Mouse (Mus musculus) thymus, postnatal 25 days (tissue): ENCODE data around the gene Serpinh1.

Source experiments
- DNase-seq: peaks from one replicate; pipeline ENCODE4 v3.0.0; 2022

The Serpinh1 gene

DNA sequence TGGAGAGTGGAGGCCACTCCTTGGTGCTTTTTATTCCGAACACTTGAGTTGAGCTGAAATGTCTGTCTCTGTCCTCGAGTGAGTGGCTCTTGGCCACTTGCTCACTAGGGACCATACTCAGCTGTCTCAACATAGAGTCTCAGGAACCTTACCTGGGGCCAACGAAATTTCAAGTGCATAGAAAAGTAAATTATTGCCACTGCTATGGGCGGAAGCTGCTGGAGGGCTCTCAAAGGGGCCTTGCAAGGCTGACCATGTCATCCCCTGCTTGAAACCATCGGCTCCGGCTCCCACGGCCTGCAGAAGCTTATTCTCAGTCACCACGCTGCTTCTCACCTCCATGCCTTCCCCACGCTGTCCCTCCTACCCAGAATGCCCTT lies 29.7 kb downstream of the Serpinh1 start:
- DNase-seq: no peak

DNA sequence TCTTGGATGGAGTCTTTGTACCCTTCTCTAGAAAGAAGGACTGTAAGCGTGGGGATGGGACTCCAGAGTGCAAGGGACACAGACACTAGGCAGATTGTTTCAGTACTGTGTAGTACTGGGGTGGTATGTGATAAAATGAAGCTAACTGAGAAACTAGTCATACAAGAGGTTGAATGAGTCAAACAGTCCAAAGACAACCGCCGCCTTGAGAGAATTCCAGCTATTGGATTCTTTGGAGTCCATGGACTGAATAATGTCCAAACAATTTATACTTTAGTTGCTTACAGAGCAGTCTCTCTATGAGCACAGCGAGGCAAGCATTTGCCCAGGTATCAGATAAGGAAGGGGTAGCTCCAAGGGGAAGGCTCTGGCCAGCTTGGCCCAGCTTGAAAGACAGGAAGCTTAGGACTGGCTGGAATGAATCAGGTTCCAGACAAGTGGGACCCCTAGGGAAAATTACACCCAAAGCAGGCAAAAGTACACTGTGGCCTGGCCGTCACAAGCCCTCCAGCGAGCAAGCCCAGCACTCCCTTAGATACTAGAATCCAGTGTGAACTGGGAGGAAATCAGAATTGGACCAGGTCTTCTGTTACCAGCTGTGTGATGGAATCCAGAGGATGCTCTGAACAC lies 30.2 kb downstream of the Serpinh1 start:
- DNase-seq: no peak

DNA sequence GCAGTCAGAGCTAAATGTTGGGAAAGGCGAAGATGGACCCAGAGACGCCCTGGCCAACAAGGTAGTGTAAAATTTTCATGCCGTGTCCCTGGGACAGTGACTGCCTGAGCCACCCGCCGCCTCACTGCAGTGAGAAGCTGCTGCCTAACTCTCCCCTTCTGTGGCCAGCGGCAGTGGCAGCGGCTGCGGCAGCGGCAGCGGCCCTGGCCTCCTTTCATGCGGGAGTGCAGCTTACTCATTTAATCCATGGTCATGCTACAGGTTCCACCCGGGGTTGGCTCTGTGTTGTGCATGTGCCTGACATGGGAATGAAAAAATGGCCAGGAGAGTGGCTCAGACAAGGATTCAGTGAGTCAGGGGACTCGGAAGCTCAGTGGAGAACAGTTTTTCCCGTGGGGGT lies 32.5 kb downstream of the Serpinh1 start:
- DNase-seq: no peak

DNA sequence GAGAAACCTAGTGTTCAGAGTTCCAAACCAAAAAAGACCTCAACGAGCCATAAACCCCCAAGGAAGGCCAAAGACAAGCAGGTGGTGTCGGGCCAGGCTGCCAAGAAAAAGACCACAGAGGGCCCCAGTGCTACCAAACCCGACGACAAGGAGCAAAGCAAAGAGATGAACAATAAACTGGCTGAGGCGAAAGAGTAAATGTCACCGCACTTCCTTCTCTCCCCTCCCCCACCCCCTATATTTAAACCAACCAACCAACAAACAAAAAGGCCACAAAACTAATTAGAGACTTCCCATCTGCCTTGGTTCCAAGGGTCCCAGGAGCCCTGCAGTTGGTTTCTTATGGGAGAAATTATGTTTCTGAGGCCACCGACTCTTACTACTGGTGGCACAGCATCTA lies 35.6 kb downstream of the Serpinh1 start:
- DNase-seq: no peak

DNA sequence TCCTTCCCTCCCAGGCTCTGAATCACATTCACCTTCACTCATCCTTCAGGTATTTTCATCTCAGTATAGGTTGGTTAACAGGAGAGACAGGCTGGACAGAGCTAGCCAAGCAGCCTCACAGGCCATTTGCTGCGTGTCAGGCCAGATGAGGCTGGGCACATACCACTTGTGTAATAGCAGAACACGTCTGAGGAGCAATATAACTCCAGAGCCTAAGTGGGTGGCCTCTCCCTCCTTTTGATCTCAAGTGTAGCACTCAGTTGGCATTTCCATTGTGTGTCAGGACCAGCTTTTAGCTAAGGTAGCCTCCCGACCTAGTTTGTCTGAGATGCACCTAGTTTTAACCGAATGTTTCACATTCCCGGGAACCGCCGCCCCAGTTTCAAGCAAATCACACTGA lies 36.8 kb downstream of the Serpinh1 start:
- DNase-seq: no peak

DNA sequence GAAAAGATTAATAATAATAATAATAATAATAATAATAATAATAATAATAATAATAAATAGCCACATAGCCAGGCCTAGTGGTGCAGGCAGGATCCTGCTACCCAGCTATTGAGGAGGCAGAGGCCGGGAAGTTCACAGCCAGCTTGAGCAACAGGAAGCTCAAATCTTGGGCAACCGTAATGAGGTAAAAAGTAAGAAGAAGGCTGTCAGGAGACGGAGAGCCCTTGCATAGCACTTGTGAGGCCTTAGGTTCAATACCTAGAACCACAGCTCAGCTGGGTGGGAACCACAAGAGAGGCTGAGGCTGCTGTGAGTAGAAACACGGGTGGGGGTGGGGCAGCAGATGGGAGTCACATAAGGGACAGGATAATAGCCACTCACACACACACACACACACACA lies 38.5 kb downstream of the Serpinh1 start:
- no peak for DNase-seq

DNA sequence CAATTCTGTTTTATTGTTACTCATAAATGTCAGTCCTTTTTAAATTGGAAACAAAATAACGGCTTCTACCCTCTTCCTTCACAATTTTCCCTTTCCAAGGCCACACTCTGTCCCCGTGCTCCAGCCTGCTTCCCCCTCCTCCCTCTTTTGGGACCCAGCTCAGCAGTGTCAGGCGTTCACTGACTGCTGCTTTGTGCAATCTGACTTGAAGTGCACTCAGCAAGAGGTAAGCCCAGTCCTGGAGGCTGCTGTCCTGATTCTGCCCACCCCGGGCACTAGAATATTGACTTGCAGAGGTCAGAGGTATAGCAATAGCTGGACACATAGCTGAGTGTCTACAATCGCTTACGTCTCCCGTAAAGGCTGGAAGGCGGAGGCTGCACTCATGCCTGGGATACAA lies 39.8 kb downstream of the Serpinh1 start:
- no peak for DNase-seq

DNA sequence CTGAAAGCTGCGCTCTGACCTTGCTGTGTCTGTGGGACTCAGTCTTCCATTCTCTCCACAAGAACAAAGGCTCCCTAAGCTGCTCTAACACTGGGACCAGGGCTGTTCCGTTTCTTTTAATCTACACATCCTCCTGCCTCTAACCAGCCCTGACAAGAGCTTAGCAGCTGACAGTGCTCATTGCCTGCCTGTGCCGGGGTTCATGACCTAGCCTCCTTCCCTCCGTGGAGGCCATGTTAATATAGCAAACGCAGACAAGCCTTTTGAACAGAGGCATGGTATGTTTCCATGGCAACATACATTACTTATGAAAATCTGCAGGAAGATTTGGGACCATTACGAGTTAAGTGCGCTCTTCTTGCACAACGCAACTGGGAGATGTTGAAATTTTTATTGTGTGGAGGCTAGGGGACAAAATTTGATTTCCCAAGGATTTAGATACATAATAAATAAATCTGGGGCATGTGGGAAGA lies 40.3 kb downstream of the Serpinh1 start:
- no peak for DNase-seq

DNA sequence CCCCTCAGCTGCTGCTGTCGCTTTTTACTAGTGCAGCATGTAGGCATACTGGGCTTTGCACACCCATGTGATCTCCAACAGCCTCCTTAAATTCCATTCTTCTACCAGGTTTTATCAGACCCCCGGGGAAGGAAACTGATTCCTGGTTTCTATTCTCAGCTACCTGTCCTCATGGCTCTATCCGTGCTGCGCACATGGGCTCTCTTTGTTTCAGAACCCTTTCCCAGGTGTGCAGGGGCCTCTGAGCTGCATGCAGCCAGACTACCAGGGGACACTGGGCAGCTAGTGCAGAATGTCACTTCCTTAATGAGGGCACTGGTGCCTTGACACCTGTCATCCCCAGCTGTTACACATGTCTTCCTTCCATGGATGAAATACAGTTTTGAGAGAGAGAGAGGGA lies 41.0 kb downstream of the Serpinh1 start:
- no peak for DNase-seq

DNA sequence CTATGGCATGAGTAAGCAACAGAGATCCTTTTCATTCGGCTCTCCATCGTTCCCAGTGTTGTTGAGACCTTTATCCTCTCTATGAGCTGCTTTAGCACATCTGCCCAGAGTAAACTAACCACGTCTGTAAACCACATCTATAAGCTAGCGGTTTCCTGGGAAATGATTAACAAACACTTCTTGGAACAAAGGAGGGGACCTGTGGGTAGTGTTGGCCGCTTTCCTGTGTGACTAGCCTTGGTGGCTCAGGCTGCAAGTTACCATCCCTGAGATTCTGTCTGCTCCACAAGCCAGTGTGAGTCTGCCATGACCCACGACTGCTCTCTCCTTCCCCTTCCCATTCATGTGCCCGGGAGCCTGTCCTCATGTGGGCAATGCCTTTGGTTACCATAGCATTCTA lies 41.6 kb downstream of the Serpinh1 start:
- no peak for DNase-seq

DNA sequence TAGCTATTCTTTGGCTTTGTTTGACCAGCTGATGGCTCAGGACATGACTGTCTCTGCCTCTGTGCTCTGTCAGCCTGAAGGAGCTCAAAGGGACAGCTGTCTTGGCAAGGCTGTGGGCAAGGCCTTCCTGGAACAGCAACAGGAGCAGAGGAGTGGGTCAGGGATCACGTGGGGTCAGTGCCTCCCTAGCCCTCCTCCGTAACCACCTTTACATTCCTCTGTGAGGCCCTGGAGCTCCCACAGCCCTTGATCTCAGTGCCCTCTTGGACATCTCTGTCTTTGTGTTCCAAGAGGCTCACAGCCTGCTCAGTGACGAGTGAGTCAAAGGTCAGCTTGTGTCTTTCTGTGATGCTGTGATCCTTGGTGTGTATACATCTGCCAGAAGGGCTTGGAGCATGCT lies 46.4 kb downstream of the Serpinh1 start:
- DNase-seq: no peak

DNA sequence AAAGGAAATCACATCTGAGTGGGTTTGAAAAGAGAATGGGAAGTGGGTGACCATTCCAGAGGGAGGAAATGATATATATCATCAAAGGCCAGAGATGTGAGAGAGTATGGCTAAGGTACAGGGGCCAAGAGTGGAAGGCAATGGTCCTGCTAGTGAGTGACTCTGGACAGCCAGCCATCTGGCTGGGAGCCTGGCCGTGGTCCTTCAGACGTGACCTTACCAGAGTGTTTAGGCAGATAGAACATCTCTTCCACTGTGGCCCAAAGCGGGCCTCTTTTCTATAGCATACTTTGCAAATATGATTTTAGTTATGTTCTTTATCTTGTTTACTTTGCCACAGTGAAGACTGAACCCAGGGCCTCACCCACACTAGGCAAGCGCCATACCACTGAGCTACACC lies 47.4 kb downstream of the Serpinh1 start:
- DNase-seq: no peak

DNA sequence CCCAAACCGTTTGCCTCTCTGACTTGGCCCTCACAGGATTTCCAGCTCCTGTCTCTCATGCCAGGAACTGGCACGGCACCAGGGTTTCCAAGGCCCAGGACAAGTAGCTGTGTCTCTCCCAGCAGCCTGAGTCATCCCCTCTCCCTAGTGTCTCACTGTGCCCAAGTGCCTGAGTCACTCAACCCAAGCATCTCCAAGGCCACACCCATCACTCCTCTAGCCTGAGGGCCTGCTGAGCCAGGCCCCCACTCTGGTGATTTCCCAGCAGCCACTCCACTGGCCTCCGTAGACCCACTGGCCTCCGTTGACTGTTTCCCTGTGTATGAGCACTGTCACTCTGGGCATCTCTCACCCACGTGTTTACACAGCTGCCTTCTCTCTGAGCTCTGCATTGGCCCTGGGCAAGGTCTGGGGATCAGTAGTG lies 48.1 kb downstream of the Serpinh1 start:
- DNase-seq: no peak

DNA sequence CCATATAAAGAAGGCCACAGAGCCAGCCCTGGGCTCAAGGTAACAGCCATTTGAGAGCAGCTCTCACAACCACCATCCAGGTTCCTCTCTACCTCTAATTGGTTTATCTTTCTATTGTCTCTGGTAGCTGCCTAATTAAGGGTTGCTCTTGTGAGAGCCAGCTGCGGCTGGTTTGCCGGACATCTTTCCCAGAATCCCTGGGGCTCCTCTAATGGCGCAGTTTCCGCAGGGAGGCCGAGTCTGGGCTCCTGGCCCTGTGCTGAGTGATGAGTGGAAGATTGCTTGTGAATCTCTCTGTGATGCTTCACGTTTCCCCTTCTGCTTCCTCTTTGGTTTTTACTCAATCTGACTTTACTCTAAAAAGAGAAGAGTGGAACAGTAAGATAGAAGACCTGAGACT lies 49.0 kb downstream of the Serpinh1 start:
- no peak for DNase-seq

DNA sequence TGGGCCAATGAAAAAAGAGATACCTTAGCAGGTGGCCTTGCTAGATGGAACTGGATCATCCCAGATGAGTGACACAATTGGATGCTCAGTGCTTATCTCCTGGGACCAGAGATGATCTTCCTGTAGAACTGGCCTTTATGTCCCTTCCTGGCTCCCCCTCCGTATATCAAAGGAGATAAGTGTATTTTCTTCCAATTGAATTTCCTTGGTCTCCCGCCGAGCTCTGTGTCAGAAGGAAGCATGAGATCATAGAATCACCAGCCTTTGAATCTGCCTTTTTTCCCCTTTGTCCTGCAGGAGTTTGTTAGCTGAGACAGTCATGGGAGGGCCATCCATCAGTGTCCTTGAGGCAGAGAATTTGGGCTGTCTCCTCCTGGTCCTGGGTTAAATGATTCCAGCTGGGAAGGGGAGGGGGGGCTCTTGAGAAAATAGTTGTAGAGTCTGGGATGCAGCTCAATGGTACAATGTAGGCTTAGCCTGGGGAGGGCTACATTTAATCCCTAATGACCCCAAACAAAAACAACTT lies 52.3 kb downstream of the Serpinh1 start:
- no peak for DNase-seq
